Mouse (Mus musculus) heart, postnatal 0 days (tissue): ENCODE results near the gene Dlx5. TPM values are rescaled to one million over a fixed set of nuclear protein-coding genes. Genes with fewer than 3 reads are reported as not detected.

Source experiments
- ATAC-seq: fragments of 200-750 bp; cut with Nextera tagmentation; 2 replicates; pipeline ENCODE4 v1.8.0; 2017; ENCODE audit warnings: low read depth, moderate number of reproducible peaks, moderate library complexity; ENCODE audit not compliant: insufficient read depth
- DNase-seq: peaks from one replicate; pipeline ENCODE4 v3.0.0-alpha.2; 2016; ENCODE audit warnings: low spot score
- H3K27ac ChIP-seq: fragments of 300-500 bp; sonication (generic); 2 replicates; pipeline ENCODE4 v1.5.1; 2014; ENCODE audit warnings: low read depth, mild to moderate bottlenecking
- H3K27me3 ChIP-seq: fragments of 300-500 bp; sonication (generic); 2 replicates; pipeline ENCODE4 v1.6.1; 2014; ENCODE audit warnings: low read length, mixed read lengths; ENCODE audit not compliant: control insufficient read depth, insufficient read depth
- H3K36me3 ChIP-seq: fragments of 300-500 bp; sonication (generic); replicated peaks from 2 replicates; pipeline ENCODE4 v1.6.1; 2014; ENCODE audit warnings: low read length, mixed read lengths; ENCODE audit not compliant: control insufficient read depth, insufficient read depth
- H3K4me1 ChIP-seq: fragments of 300-500 bp; sonication (generic); 2 replicates; pipeline ENCODE4 v1.6.1; 2014; ENCODE audit warnings: antibody characterized with exemption; ENCODE audit not compliant: control insufficient read depth, insufficient read depth
- H3K4me2 ChIP-seq: fragments of 300-500 bp; sonication (generic); 2 replicates; pipeline ENCODE4 v1.6.1; 2014; ENCODE audit warnings: low read depth, mild to moderate bottlenecking, low read length, moderate library complexity
- H3K4me3 ChIP-seq: fragments of 300-500 bp; sonication (generic); 2 replicates; pipeline ENCODE4 v1.5.1; 2014; ENCODE audit warnings: low read depth, low read length
- H3K9ac ChIP-seq: fragments of 300-500 bp; sonication (generic); replicated peaks from 2 replicates; pipeline ENCODE4 v1.6.1; 2014; ENCODE audit warnings: low read depth, low read length, mixed read lengths
- H3K9me3 ChIP-seq: fragments of 300-500 bp; sonication (generic); replicated peaks from 2 replicates; pipeline ENCODE4 v1.6.1; 2016; ENCODE audit warnings: low read length; ENCODE audit not compliant: control insufficient read depth
- CTCF ChIP-seq: IDR thresholded peaks from 2 replicates; pipeline ENCODE4 v1.5.1; 2016; ENCODE audit warnings: antibody characterized with exemption, control low read depth, low read depth
- EP300 ChIP-seq: IDR thresholded peaks from 2 replicates; pipeline ENCODE4 v1.6.1; 2016; ENCODE audit warnings: antibody characterized with exemption, low read depth
- WGBS: fragments of 180-500 bp; shearing (Covaris S2); extraction: QIAGEN DNeasy Blood & Tissue Kit; methylation state at CpG from one replicate; pipeline ENCODE4 v1.1.7; 2014; 5-methylcytosine and 5-hydroxymethylcytosine counted together
- polyA plus RNA-seq: library from polyadenylated mRNA; unstranded; fragments of >200 nt; fragmentation: Nextera tagmentation; extraction: Ambion mirVana; gene quantifications from 2 replicates; pipeline ENCODE4 v1.2.1, GENCODE M21; 2015
- total RNA-seq: library from RNA; depleted of rRNA; stranded (reverse); fragments of >200 nt; gene quantifications from 2 replicates; pipeline ENCODE4 v1.2.3, GENCODE M21; 2014; ENCODE audit warnings: low replicate concordance

Dlx5 gene
- total and polyA plus RNA-seq, 2 experiments from 2014 or later = 0.68 TPM; not detected in 1

DNA sequence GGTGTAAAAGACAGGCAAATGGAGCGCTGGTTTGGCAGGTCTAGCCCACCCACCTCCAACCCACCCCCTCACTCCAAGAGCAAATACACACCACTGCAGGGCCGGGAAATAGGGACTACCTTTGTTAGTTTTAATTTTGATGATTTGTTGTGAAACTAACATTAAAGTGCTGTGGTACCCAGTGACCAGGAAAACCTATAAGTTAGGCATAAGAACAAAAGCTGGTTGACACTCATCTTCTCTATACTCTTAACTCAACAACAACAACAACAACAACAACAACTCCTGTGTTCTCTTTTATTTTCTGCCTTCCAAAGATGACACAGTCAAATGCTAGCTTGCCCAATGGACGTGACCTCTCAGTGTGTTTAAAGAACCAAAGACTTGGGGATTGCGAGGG lies 25.0 kb downstream of the Dlx5 start:
- WGBS = 11% methylated on average over 4 of the region's 4 CpGs
- Histone ChIP-seq H3K4me1 (no peaks in the 10 kb centered on the region), H3K9me3 (no peaks in the 10 kb centered on the region), H3K4me3 (no peak overlapping the region), H3K36me3 (no peaks in the 10 kb centered on the region), H3K27me3 (peaks cover 96% of the 10 kb centered on the region), H3K27ac (no peak overlapping the region), H3K4me2 (no peak overlapping the region), H3K9ac (no peak overlapping the region)
- TF ChIP-seq CTCF = no peak
- no peak for TF ChIP-seq EP300
- ATAC-seq (no peak), DNase-seq (no peak)

DNA sequence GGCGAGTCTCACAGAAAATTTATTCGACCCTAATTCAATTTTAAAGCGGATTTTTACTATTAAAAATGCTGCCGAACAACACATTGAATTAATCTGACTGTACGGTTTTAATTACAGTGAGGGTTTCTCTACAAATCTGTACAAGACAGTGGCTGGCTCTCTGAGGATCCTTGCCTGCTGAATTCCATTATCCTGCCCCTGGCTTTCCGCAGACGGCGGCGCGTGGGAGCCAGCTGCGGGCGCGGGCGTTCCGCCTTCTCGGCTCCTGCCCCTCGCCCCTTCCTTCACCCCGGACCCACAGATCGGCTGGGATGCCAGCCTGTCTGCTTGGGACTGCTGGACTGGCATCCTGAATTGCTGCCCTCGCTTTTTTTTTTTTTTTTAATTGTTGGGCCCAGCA lies 25.6 kb downstream of the Dlx5 start:
- ATAC-seq = no peak
- Histone ChIP-seq H3K9ac (no peak overlapping the region), H3K9me3 (no peaks in the 10 kb centered on the region), H3K27ac (no peak overlapping the region), H3K27me3 (peaks cover 97% of the 10 kb centered on the region), H3K4me1 (no peaks in the 10 kb centered on the region), H3K4me2 (no peak overlapping the region), H3K36me3 (no peaks in the 10 kb centered on the region), H3K4me3 (no peak overlapping the region)
- no peak for TF ChIP-seq EP300
- TF ChIP-seq CTCF = no peak
- DNase-seq = no peak
- WGBS = 3% methylated on average over 20 of the region's 20 CpGs

GRCm38 (mm10) chr6:6855746-6856185 lies 26.1 kb downstream of the Dlx5 start:
- DNase-seq = no peak
- TF ChIP-seq CTCF (no peak), EP300 (no peak)
- Histone ChIP-seq H3K27ac (no peak overlapping the region), H3K4me2 (no peak overlapping the region), H3K27me3 (peaks cover 97% of the 10 kb centered on the region), H3K4me3 (no peak overlapping the region), H3K9me3 (no peaks in the 10 kb centered on the region), H3K36me3 (no peaks in the 10 kb centered on the region), H3K4me1 (no peaks in the 10 kb centered on the region), H3K9ac (no peak overlapping the region)
- 1% methylated on average over 10 of the region's 10 CpGs for WGBS
- ATAC-seq = no peak

- WGBS = 3% methylated on average over 25 of the region's 25 CpGs
- H3K4me1 ChIP-seq = no peaks in the 10 kb centered on the region
- no peak for DNase-seq
- no peak overlapping the region for H3K4me2 ChIP-seq
- no peaks in the 10 kb centered on the region for H3K9me3 ChIP-seq
- peaks cover 98% of the 10 kb centered on the region for H3K27me3 ChIP-seq
- no peak for ATAC-seq
- H3K9ac ChIP-seq = no peak overlapping the region
- H3K27ac ChIP-seq = no peak overlapping the region
- TF ChIP-seq CTCF (no peak), EP300 (no peak)
- no peak overlapping the region for H3K4me3 ChIP-seq
- H3K36me3 ChIP-seq = no peaks in the 10 kb centered on the region
Observed at GRCm38 (mm10) chr6:6854902-6855745, 26.8 kb downstream of the Dlx5 start.

DNA sequence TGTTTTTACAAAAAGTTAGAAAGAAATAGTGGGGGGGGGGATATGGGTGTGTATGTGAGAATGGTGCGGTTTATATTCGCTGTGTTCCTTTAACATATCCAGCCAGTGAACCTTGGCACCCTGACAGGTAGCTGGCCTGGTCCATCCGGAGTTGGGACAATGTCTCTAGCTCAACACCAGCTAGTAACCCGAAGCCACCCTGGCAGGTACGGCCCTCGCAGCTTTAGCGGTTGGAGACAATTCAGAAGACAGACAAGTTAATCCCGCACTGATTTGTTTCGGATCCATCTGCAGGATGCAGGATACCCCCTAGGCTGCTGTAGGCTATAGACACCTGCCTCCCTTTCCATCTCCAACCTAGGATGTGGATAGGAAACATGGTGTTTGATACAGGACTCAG lies 27.7 kb downstream of the Dlx5 start:
- no peak for TF ChIP-seq CTCF
- TF ChIP-seq EP300 = no peak
- 8% methylated on average over 9 of the region's 9 CpGs for WGBS

DNA sequence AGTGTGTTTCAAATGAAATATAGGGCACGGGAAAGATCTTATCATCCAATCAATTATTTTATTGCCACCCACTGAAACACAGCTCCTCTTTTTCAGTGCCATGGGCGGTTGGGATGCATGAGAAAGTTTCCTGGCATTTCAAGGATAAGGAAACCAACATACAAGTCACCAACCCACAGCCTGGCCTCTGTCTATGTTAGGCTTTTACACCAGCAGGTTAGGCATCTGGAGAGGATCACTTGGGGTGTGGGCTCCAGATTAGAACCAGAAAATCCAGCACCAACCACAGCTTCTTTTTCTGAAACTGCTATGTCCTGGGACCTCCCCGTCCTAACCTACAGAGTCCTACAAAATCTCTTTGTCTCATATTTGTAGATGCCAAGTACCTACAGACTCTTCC lies 28.9 kb downstream of the Dlx5 start:
- DNase-seq = no peak
- peaks cover 97% of the 10 kb centered on the region for H3K27me3 ChIP-seq
- 39% methylated on average over 3 of the region's 3 CpGs for WGBS
- no peak overlapping the region for H3K27ac ChIP-seq
- TF ChIP-seq CTCF = no peak
- TF ChIP-seq EP300 = no peak
- H3K9ac ChIP-seq = no peak overlapping the region
- H3K4me1 ChIP-seq = no peaks in the 10 kb centered on the region
- H3K36me3 ChIP-seq = no peaks in the 10 kb centered on the region
- ATAC-seq = no peak
- H3K4me3 ChIP-seq = no peak overlapping the region
- H3K9me3 ChIP-seq = no peaks in the 10 kb centered on the region
- no peak overlapping the region for H3K4me2 ChIP-seq

More for the DNA sequence above, 27.7 kb downstream of the Dlx5 start:
- peaks cover 97% of the 10 kb centered on the region for H3K27me3 ChIP-seq
- H3K4me1 ChIP-seq = no peaks in the 10 kb centered on the region
- H3K9me3 ChIP-seq = no peaks in the 10 kb centered on the region
- H3K36me3 ChIP-seq = no peaks in the 10 kb centered on the region
- no peak overlapping the region for H3K4me2 ChIP-seq
- H3K27ac ChIP-seq = no peak overlapping the region
- H3K9ac ChIP-seq = no peak overlapping the region
- ATAC-seq (no peak), DNase-seq (no peak)
- no peak overlapping the region for H3K4me3 ChIP-seq
